Mouse (Mus musculus) hindbrain, embryonic 12.5 days (tissue): ENCODE results near the gene Nfkb1. TPM values are rescaled to one million over a fixed set of nuclear protein-coding genes. Genes with fewer than 3 reads are reported as not detected.

Source experiments
- ATAC-seq: fragments of 200-750 bp; cut with Nextera tagmentation; 2 replicates; pipeline ENCODE4 v1.8.0; 2017; ENCODE audit warnings: moderate TSS enrichment; ENCODE audit not compliant: low FRiP score
- H3K27ac ChIP-seq: fragments of 300-500 bp; sonication (generic); 2 replicates; pipeline ENCODE4 v1.5.1; 2016; ENCODE audit warnings: mild to moderate bottlenecking
- H3K27me3 ChIP-seq: fragments of 300-500 bp; sonication (generic); 2 replicates; pipeline ENCODE4 v1.6.1; 2016; ENCODE audit warnings: mild to moderate bottlenecking
- H3K36me3 ChIP-seq: fragments of 300-500 bp; sonication (generic); 2 replicates; pipeline ENCODE4 v1.6.1; 2016; ENCODE audit warnings: mild to moderate bottlenecking
- H3K4me1 ChIP-seq: fragments of 300-500 bp; sonication (generic); 2 replicates; pipeline ENCODE4 v1.6.1; 2016
- H3K4me2 ChIP-seq: fragments of 300-500 bp; sonication (generic); replicated peaks from 2 replicates; pipeline ENCODE4 v1.6.1; 2016; ENCODE audit warnings: mild to moderate bottlenecking
- H3K4me3 ChIP-seq: fragments of 300-500 bp; sonication (generic); 2 replicates; pipeline ENCODE4 v1.5.1; 2016; ENCODE audit warnings: mild to moderate bottlenecking
- H3K9ac ChIP-seq: fragments of 300-500 bp; sonication (generic); 2 replicates; pipeline ENCODE4 v1.6.1; 2016; ENCODE audit warnings: mild to moderate bottlenecking, moderate library complexity
- H3K9me3 ChIP-seq: fragments of 300-500 bp; sonication (generic); replicated peaks from 2 replicates; pipeline ENCODE4 v1.6.1; 2016; ENCODE audit warnings: mild to moderate bottlenecking
- WGBS: fragments of 180-500 bp; shearing (Covaris S2); methylation state at CpG from one replicate; pipeline ENCODE4 v1.1.7; 2016; 5-methylcytosine and 5-hydroxymethylcytosine counted together
- polyA plus RNA-seq: library from polyadenylated mRNA; unstranded; fragments of >200 nt; fragmentation: Nextera tagmentation; extraction: Ambion mirVana; gene quantifications from 2 replicates; pipeline ENCODE4 v1.2.1, GENCODE M21; 2016

Nfkb1 gene
- polyA plus RNA-seq, 1 experiment from 2014 or later = 11.1 TPM

- Histone ChIP-seq H3K9me3 (no peaks in the 10 kb centered on the region), H3K4me3 (no peak overlapping the region), H3K4me2 (no peak overlapping the region), H3K36me3 (peaks cover 6% of the 10 kb centered on the region; the same call in 1 of the 2 replicates), H3K4me1 (peaks cover 3% of the 10 kb centered on the region; the same call in 1 of the 2 replicates), H3K27ac (no peak overlapping the region), H3K9ac (no peak overlapping the region), H3K27me3 (no peaks in the 10 kb centered on the region)
- 72% methylated on average over 15 of the region's 15 CpGs for WGBS
- no peak for ATAC-seq
These were observed 40.4 kb downstream of the Nfkb1 start for GRCm38 (mm10) chr3:135650773-135651555.

- Histone ChIP-seq H3K27me3 (no peaks in the 10 kb centered on the region), H3K27ac (no peak overlapping the region), H3K4me3 (no peak overlapping the region), H3K36me3 (peaks cover 13% of the 10 kb centered on the region; the same call in 1 of the 2 replicates), H3K9me3 (no peaks in the 10 kb centered on the region), H3K4me2 (no peak overlapping the region), H3K9ac (no peak overlapping the region), H3K4me1 (peaks cover 3% of the 10 kb centered on the region; the same call in 1 of the 2 replicates)
- 85% methylated on average over 10 of the region's 10 CpGs for WGBS
- no peak for ATAC-seq
These were observed 41.5 kb downstream of the Nfkb1 start for GRCm38 (mm10) chr3:135649809-135650208.

DNA sequence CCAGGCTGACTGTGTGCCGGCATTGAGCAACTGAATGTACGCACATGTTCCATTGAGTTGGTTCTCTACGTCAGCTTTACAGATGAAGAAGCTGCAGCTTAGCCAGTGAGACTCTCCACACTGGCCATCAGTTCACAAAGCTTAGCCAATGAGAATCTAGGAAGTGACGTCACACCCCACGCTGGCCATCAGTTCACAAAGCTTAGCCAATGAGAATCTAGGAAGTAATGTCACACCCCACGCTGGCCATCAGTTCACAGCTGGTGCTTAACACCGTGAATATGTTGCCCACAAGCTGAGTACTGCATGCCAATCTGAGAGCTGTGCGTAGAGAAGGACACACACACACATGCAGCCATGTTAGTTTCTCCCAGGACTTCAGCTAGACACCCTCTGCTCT lies 42.8 kb downstream of the Nfkb1 start:
- no peaks in the 10 kb centered on the region for H3K27me3 ChIP-seq
- H3K27ac ChIP-seq = no peak overlapping the region
- H3K4me3 ChIP-seq = no peak overlapping the region
- 93% methylated on average over 8 of the region's 8 CpGs for WGBS
- H3K36me3 ChIP-seq = peaks cover 12% of the 10 kb centered on the region; the same call in 1 of the 2 replicates
- peaks cover 3% of the 10 kb centered on the region; the same call in 1 of the 2 replicates for H3K4me1 ChIP-seq
- H3K4me2 ChIP-seq = no peak overlapping the region
- H3K9me3 ChIP-seq = no peaks in the 10 kb centered on the region
- H3K9ac ChIP-seq = no peak overlapping the region
- no peak for ATAC-seq

- Histone ChIP-seq H3K9ac (no peak overlapping the region), H3K9me3 (no peaks in the 10 kb centered on the region), H3K4me3 (no peak overlapping the region), H3K36me3 (peaks cover 7% of the 10 kb centered on the region; the same call in 1 of the 2 replicates), H3K27me3 (no peaks in the 10 kb centered on the region), H3K27ac (no peak overlapping the region), H3K4me2 (no peak overlapping the region), H3K4me1 (peaks cover 3% of the 10 kb centered on the region; the same call in 1 of the 2 replicates)
- no peak for ATAC-seq
- 89% methylated on average over 1 of the region's 1 CpGs for WGBS
These were observed 44.7 kb downstream of the Nfkb1 start for GRCm38 (mm10) chr3:135646622-135647021.

DNA sequence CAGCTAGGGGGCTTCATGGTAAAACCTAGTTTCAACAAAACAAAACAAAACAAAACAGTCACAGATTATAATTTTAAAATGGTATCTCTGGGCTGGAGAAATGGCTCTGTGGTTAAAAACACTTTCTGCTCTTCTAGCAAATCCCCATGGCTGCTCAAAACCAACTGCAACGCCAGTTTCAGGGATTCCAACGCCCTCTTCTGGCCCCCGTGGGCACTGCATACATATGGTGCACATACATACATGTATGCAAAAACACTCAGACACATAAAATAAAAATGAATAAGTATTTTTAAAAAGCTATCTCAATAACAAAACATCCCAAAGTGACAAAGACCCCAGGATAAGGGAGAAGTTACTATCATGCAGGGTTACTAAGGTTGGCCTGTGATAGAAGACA lies 46.4 kb downstream of the Nfkb1 start:
- H3K4me2 ChIP-seq = no peak overlapping the region
- no peak overlapping the region for H3K27ac ChIP-seq
- H3K27me3 ChIP-seq = no peaks in the 10 kb centered on the region
- no peaks in the 10 kb centered on the region for H3K4me1 ChIP-seq
- H3K36me3 ChIP-seq = peaks cover 11% of the 10 kb centered on the region
- no peak for ATAC-seq
- no peak overlapping the region for H3K4me3 ChIP-seq
- H3K9me3 ChIP-seq = no peaks in the 10 kb centered on the region
- 88% methylated on average over 3 of the region's 3 CpGs for WGBS
- H3K9ac ChIP-seq = no peak overlapping the region

DNA sequence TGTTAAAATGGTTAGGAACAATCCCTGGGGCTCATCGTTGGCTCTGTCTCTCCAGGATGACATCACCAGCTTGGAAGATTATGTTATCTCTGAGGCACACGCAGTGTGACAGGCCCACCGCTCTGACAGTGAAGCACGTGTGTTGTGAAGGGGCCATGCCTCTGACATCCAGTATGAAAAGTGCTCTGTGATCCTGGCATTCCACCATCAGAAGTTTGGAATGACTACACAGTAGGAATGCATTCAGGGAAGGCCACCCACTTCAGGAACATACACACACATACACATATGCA lies 49.8 kb downstream of the Nfkb1 start:
- Histone ChIP-seq H3K4me1 (no peaks in the 10 kb centered on the region), H3K4me3 (no peak overlapping the region), H3K4me2 (no peak overlapping the region), H3K27me3 (no peaks in the 10 kb centered on the region), H3K27ac (no peak overlapping the region), H3K9ac (no peak overlapping the region), H3K36me3 (peaks cover 13% of the 10 kb centered on the region), H3K9me3 (no peaks in the 10 kb centered on the region)
- 85% methylated on average over 4 of the region's 4 CpGs for WGBS
- no peak for ATAC-seq

DNA sequence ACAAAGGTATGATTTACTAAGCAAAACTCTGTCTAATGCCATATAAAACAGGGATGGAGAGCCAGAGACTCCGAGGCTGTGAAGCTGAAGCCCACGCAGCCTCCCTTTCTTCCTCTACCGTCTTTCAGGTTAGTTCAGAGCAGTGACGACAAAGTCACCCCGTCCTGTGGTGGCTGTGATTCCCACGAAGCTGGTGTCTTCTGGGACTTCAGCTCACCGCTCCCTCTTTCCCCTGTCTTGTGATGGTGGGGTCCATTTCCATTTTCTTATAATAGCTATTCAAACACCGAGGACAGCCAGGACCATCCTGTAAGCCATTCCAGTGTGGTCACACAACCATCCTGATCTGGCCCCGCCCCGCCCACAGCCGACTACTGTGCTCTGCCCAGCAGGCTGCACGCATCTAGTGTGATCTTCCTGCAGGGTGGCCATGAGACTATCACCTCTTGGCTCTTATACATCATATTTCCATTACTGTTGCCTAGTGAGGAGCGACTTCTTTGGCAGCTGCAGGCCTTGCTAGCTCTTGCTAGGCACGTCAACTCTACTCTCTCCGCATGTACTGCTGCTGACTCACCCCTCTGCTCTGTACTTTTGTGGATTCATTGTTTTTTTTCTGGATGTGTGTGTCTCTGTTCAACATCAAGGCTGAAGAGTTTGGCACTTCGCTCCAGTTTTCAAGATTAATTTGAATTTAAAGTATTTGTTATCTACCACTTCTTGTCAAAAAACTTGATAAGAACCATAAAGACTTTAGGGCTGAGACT lies 50.3 kb downstream of the Nfkb1 start:
- 90% methylated on average over 16 of the region's 16 CpGs for WGBS
- Histone ChIP-seq H3K27me3 (no peaks in the 10 kb centered on the region), H3K9ac (no peak overlapping the region), H3K4me3 (no peak overlapping the region), H3K4me1 (no peaks in the 10 kb centered on the region), H3K4me2 (no peak overlapping the region), H3K9me3 (no peaks in the 10 kb centered on the region), H3K36me3 (peaks cover 13% of the 10 kb centered on the region), H3K27ac (no peak overlapping the region)
- ATAC-seq = no peak

GRCm38 (mm10) chr3:135640203-135640602 lies 51.1 kb downstream of the Nfkb1 start:
- no peak overlapping the region for H3K27ac ChIP-seq
- H3K9ac ChIP-seq = no peak overlapping the region
- WGBS = 96% methylated on average over 5 of the region's 5 CpGs
- no peak overlapping the region for H3K4me2 ChIP-seq
- no peak overlapping the region for H3K4me3 ChIP-seq
- H3K27me3 ChIP-seq = no peaks in the 10 kb centered on the region
- H3K36me3 ChIP-seq = peaks cover 11% of the 10 kb centered on the region
- H3K4me1 ChIP-seq = no peaks in the 10 kb centered on the region
- no peaks in the 10 kb centered on the region for H3K9me3 ChIP-seq
- no peak for ATAC-seq

DNA sequence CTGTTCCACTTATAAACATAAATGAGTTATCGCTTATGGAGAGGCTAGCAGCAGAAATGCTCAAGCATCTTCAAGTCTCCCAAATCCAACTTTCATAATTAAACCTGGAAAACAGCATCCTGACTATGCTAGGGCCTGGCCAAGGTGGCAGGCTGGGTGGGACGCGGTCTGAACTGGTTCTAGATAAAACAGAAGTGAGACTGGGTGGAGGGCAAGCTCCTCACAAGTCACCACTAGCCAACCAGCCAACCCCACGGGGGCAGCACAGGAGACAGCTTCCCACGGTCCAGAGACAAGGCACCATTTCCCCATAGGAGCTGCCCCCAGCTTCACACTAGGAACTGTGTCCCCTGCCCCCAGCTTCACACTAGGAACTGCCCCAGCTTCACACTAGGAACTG lies 53.8 kb downstream of the Nfkb1 start:
- peaks cover 6% of the 10 kb centered on the region; the same call in 1 of the 2 replicates for H3K36me3 ChIP-seq
- H3K4me1 ChIP-seq = no peaks in the 10 kb centered on the region
- no peak overlapping the region for H3K4me2 ChIP-seq
- H3K27ac ChIP-seq = no peak overlapping the region
- H3K9ac ChIP-seq = no peak overlapping the region
- no peaks in the 10 kb centered on the region for H3K9me3 ChIP-seq
- ATAC-seq = no peak
- 82% methylated on average over 5 of the region's 5 CpGs for WGBS
- H3K27me3 ChIP-seq = no peaks in the 10 kb centered on the region
- no peak overlapping the region for H3K4me3 ChIP-seq

GRCm38 (mm10) chr3:135636454-135636853 lies 54.9 kb downstream of the Nfkb1 start:
- no peak for ATAC-seq
- H3K27ac ChIP-seq = no peak overlapping the region
- no peaks in the 10 kb centered on the region for H3K27me3 ChIP-seq
- no peak overlapping the region for H3K9ac ChIP-seq
- no peak overlapping the region for H3K4me2 ChIP-seq
- no peak overlapping the region for H3K4me3 ChIP-seq
- no peaks in the 10 kb centered on the region for H3K9me3 ChIP-seq
- H3K36me3 ChIP-seq = peaks cover 6% of the 10 kb centered on the region; the same call in 1 of the 2 replicates
- no peaks in the 10 kb centered on the region; the same call in 1 of the 2 replicates for H3K4me1 ChIP-seq
- 53% methylated on average over 14 of the region's 14 CpGs for WGBS

GRCm38 (mm10) chr3:135635646-135636434 lies 55.5 kb downstream of the Nfkb1 start:
- no peak overlapping the region for H3K27ac ChIP-seq
- H3K4me1 ChIP-seq = no peaks in the 10 kb centered on the region; the same call in 1 of the 2 replicates
- H3K9ac ChIP-seq = no peak overlapping the region
- no peak overlapping the region for H3K4me3 ChIP-seq
- H3K4me2 ChIP-seq = no peak overlapping the region
- H3K36me3 ChIP-seq = peaks cover 6% of the 10 kb centered on the region; the same call in 1 of the 2 replicates
- H3K27me3 ChIP-seq = no peaks in the 10 kb centered on the region
- ATAC-seq = no peak
- 84% methylated on average over 14 of the region's 14 CpGs for WGBS
- no peaks in the 10 kb centered on the region for H3K9me3 ChIP-seq

DNA sequence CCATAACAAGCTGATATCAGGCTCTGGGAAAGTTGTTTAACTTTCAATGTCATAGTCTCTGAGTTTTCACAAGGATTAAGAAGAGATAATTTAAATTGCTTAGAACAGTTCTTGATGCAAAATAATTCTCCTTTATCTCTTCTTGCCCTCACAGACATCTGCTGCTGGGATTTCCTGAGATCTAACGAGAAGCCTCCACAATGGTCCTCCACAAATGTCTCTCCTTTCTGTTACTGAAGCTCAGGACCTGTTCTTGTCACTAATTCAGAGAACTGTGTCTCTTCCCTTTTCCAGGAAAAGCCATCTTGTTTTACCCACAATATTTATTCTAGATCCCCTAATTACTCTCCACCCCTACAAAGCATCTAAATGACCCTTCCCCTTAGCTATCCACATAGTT lies 56.3 kb downstream of the Nfkb1 start:
- ATAC-seq = no peak
- H3K27ac ChIP-seq = no peak overlapping the region

More for the DNA sequence above, 56.3 kb downstream of the Nfkb1 start:
- no peaks in the 10 kb centered on the region for H3K27me3 ChIP-seq
- H3K4me1 ChIP-seq = no peaks in the 10 kb centered on the region; the same call in 1 of the 2 replicates
- no peak overlapping the region for H3K4me3 ChIP-seq
- no peak overlapping the region for H3K4me2 ChIP-seq
- H3K36me3 ChIP-seq = peaks cover 3% of the 10 kb centered on the region; the same call in 1 of the 2 replicates
- H3K9me3 ChIP-seq = no peaks in the 10 kb centered on the region
- 95% methylated on average over 1 of the region's 1 CpGs for WGBS
- H3K9ac ChIP-seq = no peak overlapping the region
